Mouse (Mus musculus) kidney, adult 18-20 months (tissue): ENCODE measurements around the gene Sh3glb2.

Source experiments
- DNase-seq: peaks from one replicate; pipeline ENCODE4 v3.0.0; 2021

The Sh3glb2 gene

GRCm38 (mm10) chr2:30358533-30359531 is at the start of gene Sh3glb2:
TSS of gene Sh3glb2 (minus strand) at chr2:30359337.
- peak; percentile 85 for DNase-seq

- no peak for DNase-seq
Observed at GRCm38 (mm10) chr2:30408452-30409100, 49.4 kb upstream of the Sh3glb2 start.

- DNase-seq = no peak
Observed at GRCm38 (mm10) chr2:30407778-30408177, 48.6 kb upstream of the Sh3glb2 start.

GRCm38 (mm10) chr2:30407221-30407620 is 48.1 kb upstream of the Sh3glb2 start:
- no peak for DNase-seq

- DNase-seq = no peak
Observed at GRCm38 (mm10) chr2:30403870-30404269, 44.7 kb upstream of the Sh3glb2 start.

- DNase-seq = no peak
Observed at GRCm38 (mm10) chr2:30402843-30403242, 43.7 kb upstream of the Sh3glb2 start.

GRCm38 (mm10) chr2:30402351-30402826 is 43.3 kb upstream of the Sh3glb2 start:
- no peak for DNase-seq

- DNase-seq = no peak
Observed at GRCm38 (mm10) chr2:30401581-30401980, 42.4 kb upstream of the Sh3glb2 start.

GRCm38 (mm10) chr2:30399191-30400171 is 40.3 kb upstream of the Sh3glb2 start:
- peak; percentile 37 for DNase-seq

- no peak for DNase-seq
Observed at GRCm38 (mm10) chr2:30397986-30398512, 38.9 kb upstream of the Sh3glb2 start.

- no peak for DNase-seq
Observed at GRCm38 (mm10) chr2:30396246-30396645, 37.1 kb upstream of the Sh3glb2 start.

GRCm38 (mm10) chr2:30395757-30396156 is 36.6 kb upstream of the Sh3glb2 start:
- DNase-seq = no peak

GRCm38 (mm10) chr2:30393370-30393656 is 34.2 kb upstream of the Sh3glb2 start:
- no peak for DNase-seq

GRCm38 (mm10) chr2:30392577-30393369 is 33.6 kb upstream of the Sh3glb2 start:
- DNase-seq = peak; percentile 89

- peak; percentile 93 for DNase-seq
Observed at GRCm38 (mm10) chr2:30392114-30392576, 33.0 kb upstream of the Sh3glb2 start, which contains the start of gene Dolpp1. TSS of gene Dolpp1 (plus strand) at chr2:30392254.

GRCm38 (mm10) chr2:30389000-30389399 is 29.9 kb upstream of the Sh3glb2 start:
- no peak for DNase-seq

GRCm38 (mm10) chr2:30386913-30387312 is 27.8 kb upstream of the Sh3glb2 start:
- no peak for DNase-seq

- no peak for DNase-seq
Observed at GRCm38 (mm10) chr2:30385591-30385990, 26.5 kb upstream of the Sh3glb2 start.

- no peak for DNase-seq
Observed at GRCm38 (mm10) chr2:30384814-30385213, 25.7 kb upstream of the Sh3glb2 start.

- DNase-seq = no peak
Observed at GRCm38 (mm10) chr2:30381377-30381725, 22.2 kb upstream of the Sh3glb2 start.

GRCm38 (mm10) chr2:30380564-30381376 is 21.6 kb upstream of the Sh3glb2 start:
- DNase-seq = no peak
